Mouse (Mus musculus) bone marrow, adult 2 months (tissue): Measurements from ENCODE around the gene Fbxo31. TPM values are rescaled to one million over a fixed set of nuclear protein-coding genes. Genes with fewer than 3 reads are reported as not detected.

Experiments used
- H3K27ac ChIP-seq: fragments of 200-500 bp; 2 replicates; pipeline ENCODE4 v1.5.1; 2012; ENCODE audit warnings: low read depth, mild to moderate bottlenecking, control low read depth, inconsistent platforms, low read length; ENCODE audit not compliant: control insufficient read depth, poor library complexity, insufficient read depth
- H3K4me1 ChIP-seq: fragments of 200-500 bp; 2 replicates; pipeline ENCODE4 v1.6.1; 2011; ENCODE audit warnings: low read length; ENCODE audit not compliant: control insufficient read depth, insufficient read depth
- H3K4me3 ChIP-seq: fragments of 200-500 bp; replicated peaks from 2 replicates; pipeline ENCODE3; 2011; ENCODE audit warnings: mild to moderate bottlenecking, low read depth, low read length, control low read depth; ENCODE audit not compliant: control insufficient read depth
- CTCF ChIP-seq: fragments of 200-500 bp; IDR thresholded peaks from 2 replicates; pipeline ENCODE4 v1.5.1; 2011; ENCODE audit warnings: low read length, control low read depth; ENCODE audit not compliant: control insufficient read depth, insufficient read depth
- POLR2A ChIP-seq: fragments of 200-500 bp; IDR thresholded peaks from 2 replicates; pipeline ENCODE4 v1.6.1; 2011; ENCODE audit warnings: low read depth, mild to moderate bottlenecking, control low read depth, low read length, borderline replicate concordance; ENCODE audit not compliant: control insufficient read depth
- WGBS: fragments of 180-500 bp; shearing (Covaris S2); methylation state at CpG from one replicate; pipeline ENCODE4 v1.1.7; 2018; 5-methylcytosine and 5-hydroxymethylcytosine counted together
- polyA plus RNA-seq: library from polyadenylated mRNA; stranded (reverse); fragments of >200 nt; gene quantifications from 2 replicates; pipeline ENCODE4 v1.2.4, GENCODE M21; 2011; ENCODE audit warnings: low replicate concordance; ENCODE audit not compliant: missing spikeins, insufficient read depth, insufficient read length

Gene Fbxo31
- polyA plus RNA-seq, 1 experiment = 19.4 TPM

DNA sequence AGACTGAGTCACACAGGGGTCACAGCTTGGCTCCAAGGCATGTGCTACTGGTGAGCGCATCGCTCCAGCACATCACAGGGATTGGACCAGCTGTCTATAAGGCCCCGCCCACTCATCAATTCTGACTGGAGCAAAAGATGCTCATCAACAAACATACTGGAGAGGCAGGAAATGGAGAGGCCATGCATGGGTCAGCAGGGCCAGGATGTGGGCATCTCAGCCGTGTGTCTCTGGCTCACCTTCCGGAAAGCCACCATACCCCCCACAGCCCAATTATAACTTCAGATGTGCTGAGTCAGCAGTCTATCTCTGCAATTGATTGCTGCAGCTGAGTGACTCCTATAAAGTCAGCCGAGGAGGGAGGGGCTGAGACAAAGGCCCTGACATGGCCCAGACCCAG lies 10.3 kb downstream of the Fbxo31 start:
- Histone ChIP-seq H3K4me3 (no peak overlapping the region), H3K27ac (no peak overlapping the region), H3K4me1 (peaks cover 2% of the 10 kb centered on the region; the same call in 1 of the 2 replicates)
- 67% methylated on average over 6 of the region's 6 CpGs for WGBS
- no peak for TF ChIP-seq CTCF
- no peak for TF ChIP-seq POLR2A

DNA sequence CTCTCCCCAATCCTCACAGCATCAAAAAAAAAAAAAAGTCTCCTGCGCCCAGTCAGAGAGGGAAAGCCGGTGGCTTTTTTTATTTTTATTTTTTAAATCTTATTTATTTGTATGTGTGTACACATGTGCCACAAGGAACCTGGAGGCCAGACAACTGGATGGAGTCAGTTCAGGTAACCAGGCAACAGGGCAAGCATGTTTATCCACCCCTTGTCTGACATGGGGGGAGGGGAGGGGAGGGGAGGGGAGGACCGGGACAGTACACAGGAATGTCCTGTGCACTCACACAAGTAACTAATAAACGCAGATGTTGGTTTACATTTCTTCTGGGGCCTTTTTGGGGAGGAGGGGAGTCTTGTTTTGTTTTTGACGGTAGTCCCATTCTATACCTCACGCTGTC lies 14.9 kb downstream of the Fbxo31 start:
- Histone ChIP-seq H3K4me1 (no peaks in the 10 kb centered on the region), H3K27ac (no peak overlapping the region)
- WGBS = 89% methylated on average over 6 of the region's 6 CpGs

DNA sequence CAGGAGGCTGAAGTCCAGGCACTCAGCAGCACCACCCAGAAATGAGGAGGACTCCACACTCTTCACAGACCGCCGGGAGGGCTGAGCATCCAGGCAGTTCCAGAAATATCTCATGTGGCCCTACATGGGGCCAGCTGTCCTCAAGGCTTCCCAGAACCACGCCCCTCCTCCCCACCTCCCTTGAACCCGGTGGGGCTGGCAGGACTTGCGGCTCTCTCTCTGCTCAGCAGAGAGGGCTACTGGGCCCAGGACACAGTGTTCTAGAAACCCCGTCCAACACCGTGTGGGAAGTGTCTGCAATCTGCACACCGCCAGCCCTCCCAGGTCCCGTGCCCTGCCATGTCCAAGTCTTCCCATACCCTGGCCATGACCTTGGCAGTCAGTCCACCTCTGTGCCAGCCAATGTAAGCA lies 15.7 kb downstream of the Fbxo31 start:
- TF ChIP-seq POLR2A (no peak), CTCF (no peak)
- WGBS = 82% methylated on average over 9 of the region's 9 CpGs
- H3K4me3 ChIP-seq = no peak overlapping the region
- H3K4me1 ChIP-seq = no peaks in the 10 kb centered on the region
- no peak overlapping the region; the same call in 1 of the 2 replicates for H3K27ac ChIP-seq

More for the DNA sequence above, 14.9 kb downstream of the Fbxo31 start:
- TF ChIP-seq CTCF (no peak), POLR2A (no peak)
- H3K4me3 ChIP-seq = no peak overlapping the region

DNA sequence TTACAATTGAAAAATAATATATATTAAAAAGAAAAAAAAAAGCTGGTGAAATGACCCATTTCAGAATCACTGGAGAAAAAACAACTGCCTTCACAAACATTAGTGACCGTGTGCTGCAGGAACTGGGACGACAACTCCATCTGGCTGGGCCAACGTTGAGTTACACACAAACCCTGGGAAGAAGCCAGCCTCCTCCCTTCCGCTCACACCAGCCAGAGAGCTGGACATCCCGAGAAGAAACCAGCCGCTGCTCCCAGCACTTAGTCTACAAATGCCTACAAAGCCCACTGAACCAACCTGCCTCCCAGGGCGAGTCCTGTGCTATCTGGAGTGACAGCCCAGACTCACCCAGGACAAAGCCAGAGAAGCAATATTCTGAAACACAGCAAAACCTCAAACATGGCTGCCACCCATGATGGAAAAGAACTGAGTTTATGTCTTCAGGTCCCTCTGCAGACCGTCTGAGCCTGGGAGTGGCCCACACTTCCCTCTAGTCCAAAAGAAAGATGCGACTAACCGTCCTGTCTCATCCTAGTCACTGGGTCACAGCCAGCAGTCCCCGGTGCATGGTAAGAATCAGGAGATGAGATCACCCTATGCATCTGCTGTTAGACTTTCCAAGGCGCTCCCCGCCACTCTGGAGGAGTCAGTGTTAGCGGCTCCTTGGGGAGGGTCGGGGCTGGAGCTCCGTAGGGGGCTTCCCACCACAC lies 16.8 kb downstream of the Fbxo31 start:
- 85% methylated on average over 16 of the region's 16 CpGs for WGBS
- TF ChIP-seq POLR2A (no peak), CTCF (no peak)
- H3K27ac ChIP-seq = no peak overlapping the region
- no peaks in the 10 kb centered on the region for H3K4me1 ChIP-seq
- no peak overlapping the region for H3K4me3 ChIP-seq

DNA sequence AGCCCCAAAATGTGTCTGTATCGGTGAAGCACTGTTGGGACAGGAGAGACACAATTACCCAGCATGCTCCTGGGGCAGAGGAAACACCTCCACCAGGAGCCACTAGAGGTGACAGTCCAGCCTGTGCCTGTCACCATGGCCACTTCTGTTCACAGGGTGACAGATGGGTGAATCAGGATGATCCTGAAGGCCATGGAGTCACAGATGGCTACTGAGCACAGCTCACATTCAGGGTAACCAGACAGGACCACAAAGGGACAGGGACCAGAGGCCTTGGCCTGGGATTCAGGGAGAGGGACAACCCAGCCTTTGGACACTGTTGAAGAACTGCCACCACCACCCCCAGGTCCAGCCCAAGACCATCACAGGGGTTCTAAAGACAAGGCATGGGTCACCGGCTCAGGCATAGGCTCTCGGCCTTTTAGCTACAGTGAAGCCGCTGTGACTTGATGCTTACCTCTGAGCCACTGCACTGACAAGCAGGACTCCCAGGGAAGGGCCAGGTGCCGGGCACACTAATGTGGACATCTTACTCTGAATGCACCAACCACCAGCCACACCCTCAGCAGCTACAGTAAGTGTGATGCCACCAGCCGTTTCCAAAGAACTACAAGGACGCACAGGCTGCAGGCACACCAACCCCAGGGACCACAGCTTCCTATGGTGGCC lies 18.0 kb downstream of the Fbxo31 start:
- no peak for TF ChIP-seq POLR2A
- TF ChIP-seq CTCF = no peak
- Histone ChIP-seq H3K4me3 (no peak overlapping the region), H3K27ac (no peak overlapping the region), H3K4me1 (no peaks in the 10 kb centered on the region)
- 88% methylated on average over 7 of the region's 7 CpGs for WGBS

DNA sequence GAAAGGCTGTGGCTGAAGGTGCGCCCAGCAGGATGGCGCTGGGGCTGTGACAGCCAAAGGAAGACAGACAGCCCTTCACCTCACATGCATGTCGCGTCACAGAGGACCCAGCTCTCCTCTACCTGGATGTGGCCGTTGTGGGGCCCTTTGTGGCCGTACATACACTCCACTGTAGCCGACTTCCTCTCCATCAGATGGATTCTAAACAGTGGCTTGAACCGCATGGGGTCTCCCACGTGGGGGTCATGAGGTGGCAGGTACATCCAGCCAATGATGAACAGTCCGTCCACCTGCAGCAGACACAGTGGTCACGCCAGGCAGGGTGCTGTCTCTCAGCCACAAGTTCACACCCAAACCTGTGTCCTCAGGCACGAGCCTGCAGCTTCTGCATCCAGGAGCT lies 18.8 kb downstream of the Fbxo31 start:
- 88% methylated on average over 12 of the region's 12 CpGs for WGBS
- no peak overlapping the region for H3K4me3 ChIP-seq
- TF ChIP-seq CTCF = no peak
- no peak for TF ChIP-seq POLR2A
- H3K4me1 ChIP-seq = no peaks in the 10 kb centered on the region
- H3K27ac ChIP-seq = no peak overlapping the region

DNA sequence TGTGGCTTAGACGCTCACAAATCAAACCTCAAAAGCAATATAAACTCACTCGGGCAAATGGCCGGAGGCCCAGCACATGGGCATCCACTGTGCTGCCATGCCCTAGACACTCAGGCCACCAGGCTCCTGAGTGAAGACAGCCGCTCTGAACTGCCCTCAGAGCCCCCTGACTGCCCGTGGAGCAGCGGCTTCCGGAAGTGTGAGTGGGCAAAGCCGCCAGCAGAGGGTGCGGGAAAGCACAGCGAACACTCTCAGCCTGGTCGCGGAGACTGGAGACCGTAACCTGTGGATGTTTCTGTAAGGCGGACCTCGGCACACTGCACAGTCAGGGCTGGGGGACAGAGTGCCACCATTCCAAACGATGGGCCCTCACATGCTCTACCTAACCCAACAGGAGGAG lies 20.1 kb downstream of the Fbxo31 start:
- Histone ChIP-seq H3K27ac (no peak overlapping the region), H3K4me1 (no peaks in the 10 kb centered on the region), H3K4me3 (no peak overlapping the region)
- 87% methylated on average over 16 of the region's 16 CpGs for WGBS
- TF ChIP-seq POLR2A (no peak), CTCF (no peak)

DNA sequence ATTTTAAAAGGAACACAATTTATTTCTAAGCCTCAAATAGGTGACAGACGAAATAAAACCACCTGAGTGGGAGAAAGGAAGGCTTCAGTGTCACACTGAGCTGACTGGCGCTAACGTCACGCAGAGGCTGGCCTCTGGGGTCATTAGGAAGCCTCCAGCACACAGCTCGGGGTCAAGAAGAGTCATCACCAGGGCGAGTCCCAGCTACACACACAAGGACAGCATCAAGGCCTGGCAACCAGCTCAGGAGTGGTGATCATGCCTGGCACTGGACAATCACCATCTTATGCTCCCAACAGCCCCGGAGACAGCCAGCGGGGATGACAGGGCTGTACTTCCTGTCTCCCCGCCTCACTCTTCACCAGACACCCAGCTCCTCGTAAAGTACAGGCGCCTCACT lies 20.9 kb downstream of the Fbxo31 start:
- H3K4me3 ChIP-seq = no peak overlapping the region
- WGBS = 86% methylated on average over 11 of the region's 11 CpGs
- TF ChIP-seq POLR2A = no peak
- TF ChIP-seq CTCF = no peak
- H3K4me1 ChIP-seq = no peaks in the 10 kb centered on the region
- H3K27ac ChIP-seq = no peak overlapping the region
